Comparison of ENCODE assay signal across 8 mouse cellular contexts in genomic region chr5:136802732-136803131, GRCm38 (mm10).
DNase-seq lines count a peak whose midpoint lies in the region; ATAC-seq and TF ChIP-seq lines count a peak whose summit lies in the region.

No protein-coding gene starts in this region.

- H3K36me3 ChIP-seq in lung, embryonic 14.5 days (ENCODE audit: insufficient read depth), result no peaks in the 10 kb centered on the region
- no peaks in the 10 kb centered on the region for H3K36me3 ChIP-seq in forebrain, embryonic 12.5 days (replicated peaks)
- no peaks in the 10 kb centered on the region for H3K36me3 ChIP-seq in intestine, embryonic 16.5 days (ENCODE audit: control insufficient read depth, insufficient read depth, low read length)
- no peaks in the 10 kb centered on the region for H3K36me3 ChIP-seq in midbrain, embryonic 14.5 days (ENCODE audit: control insufficient read depth, insufficient read depth, low read length)

- peak overlapping the region; percentile 50 for H3K4me2 ChIP-seq in lung, embryonic 14.5 days
- peak overlapping the region; percentile 39 for H3K4me2 ChIP-seq in forebrain, embryonic 12.5 days
- H3K4me2 ChIP-seq in intestine, embryonic 16.5 days (ENCODE audit: low read depth, low read length), result peak overlapping the region; percentile 42
- peak overlapping the region; percentile 40 for H3K4me2 ChIP-seq in midbrain, embryonic 14.5 days (ENCODE audit: low read length)

- H3K27me3 ChIP-seq in lung, embryonic 14.5 days (ENCODE audit: insufficient read depth, low read length), result no peaks in the 10 kb centered on the region
- no peaks in the 10 kb centered on the region for H3K27me3 ChIP-seq in forebrain, embryonic 12.5 days
- H3K27me3 ChIP-seq in intestine, embryonic 16.5 days (replicated peaks; ENCODE audit: control insufficient read depth, insufficient read depth, low read length), result no peaks in the 10 kb centered on the region
- H3K27me3 ChIP-seq in midbrain, embryonic 14.5 days (ENCODE audit: control insufficient read depth, insufficient read depth, low read length), result no peaks in the 10 kb centered on the region

- 0 out of 2 replicates have a peak overlapping the region, but pooled peaks have one; percentile 10 for H3K9ac ChIP-seq in lung, embryonic 14.5 days
- peak overlapping the region; percentile 21; the same call in 1 of the 2 replicates for H3K9ac ChIP-seq in forebrain, embryonic 12.5 days
- H3K9ac ChIP-seq in intestine, embryonic 16.5 days (ENCODE audit: low read depth, low read length), result peak overlapping the region; percentile 26
- 0 out of 2 replicates have a peak overlapping the region, but pooled peaks have one; percentile 12 for H3K9ac ChIP-seq in midbrain, embryonic 14.5 days (replicated peaks; ENCODE audit: low read length)

- peak overlapping the region; percentile 6; the same call in 1 of the 2 replicates for H3K27ac ChIP-seq in lung, embryonic 14.5 days (ENCODE audit: low read depth)
- H3K27ac ChIP-seq in forebrain, embryonic 12.5 days, result peak overlapping the region; percentile 46; the same call in 1 of the 2 replicates
- H3K27ac ChIP-seq in intestine, embryonic 16.5 days (ENCODE audit: low read length), result no peak overlapping the region
- H3K27ac ChIP-seq in midbrain, embryonic 14.5 days (replicated peaks; ENCODE audit: low read depth, low read length), result no peak overlapping the region

- no peak for TF ChIP-seq CTCF in lung, embryonic 14.5 days (IDR thresholded peaks at IDR 0.05; ENCODE audit: low read depth)

- 0 out of 2 replicates have a peak, but pooled peaks have one; percentile 6 for ATAC-seq in lung, embryonic 14.5 days (ENCODE audit: insufficient read depth)
- no peak for ATAC-seq in forebrain, embryonic 12.5 days (ENCODE audit: low FRiP score)
- ATAC-seq in intestine, embryonic 16.5 days, result peak; percentile 37
- no peak for ATAC-seq in midbrain, embryonic 14.5 days (ENCODE audit: low FRiP score, low TSS enrichment)
- no peak for ATAC-seq in inflammation-experienced regulatory T-cells, adult 6 months

- H3K4me3 ChIP-seq in lung, embryonic 14.5 days (ENCODE audit: low read depth, low read length), result no peak overlapping the region
- 0 out of 2 replicates have a peak overlapping the region, but pooled peaks have one; percentile 7 for H3K4me3 ChIP-seq in forebrain, embryonic 12.5 days (replicated peaks)
- H3K4me3 ChIP-seq in intestine, embryonic 16.5 days (ENCODE audit: low read length), result peak overlapping the region; percentile 15; the same call in 1 of the 2 replicates
- H3K4me3 ChIP-seq in midbrain, embryonic 14.5 days (replicated peaks; ENCODE audit: low read depth, low read length), result no peak overlapping the region

- H3K4me1 ChIP-seq in lung, embryonic 14.5 days (ENCODE audit: insufficient read depth), result peaks cover 25% of the 10 kb centered on the region; the same call in 1 of the 2 replicates
- H3K4me1 ChIP-seq in forebrain, embryonic 12.5 days, result peaks cover 20% of the 10 kb centered on the region
- peaks cover 20% of the 10 kb centered on the region for H3K4me1 ChIP-seq in intestine, embryonic 16.5 days (ENCODE audit: control insufficient read depth, insufficient read depth, low read length)
- H3K4me1 ChIP-seq in midbrain, embryonic 14.5 days (ENCODE audit: control insufficient read depth, insufficient read depth, low read length), result 0 out of 2 replicates have a peak, but pooled peaks cover 7% of the 10 kb centered on the region

- WGBS in lung, embryonic 14.5 days, result 9% methylated on average over 17 of the region's 17 CpGs
- WGBS in forebrain, embryonic 12.5 days, result 6% methylated on average over 17 of the region's 17 CpGs
- WGBS in intestine, embryonic 16.5 days, result 11% methylated on average over 17 of the region's 17 CpGs
- WGBS in midbrain, embryonic 14.5 days, result 7% methylated on average over 17 of the region's 17 CpGs

- H3K9me3 ChIP-seq in lung, embryonic 14.5 days (ENCODE audit: low read depth, low read length), result no peaks in the 10 kb centered on the region
- H3K9me3 ChIP-seq in forebrain, embryonic 12.5 days, result no peaks in the 10 kb centered on the region
- H3K9me3 ChIP-seq in intestine, embryonic 16.5 days (ENCODE audit: control insufficient read depth, low read length), result no peaks in the 10 kb centered on the region
- no peaks in the 10 kb centered on the region for H3K9me3 ChIP-seq in midbrain, embryonic 14.5 days (ENCODE audit: control insufficient read depth, low read length)

- peak; percentile 68 for DNase-seq in lung, embryonic 14.5 days
- DNase-seq in lung, adult 18-20 months, result no peak
- DNase-seq in midbrain, embryonic 14.5 days, result peak; percentile 62
- no peak for DNase-seq in spleen, adult 12 weeks (ENCODE audit: low spot score)
- DNase-seq in right cerebral cortex, adult 2 months (ENCODE audit: low spot score in 2 of 2), result no peak

Comparison
In these comparisons a context has a peak if more than half of its experiments do, and no peak if none do; other contexts are left out.
1. DNase-seq: peak in lung, embryonic 14.5 days (single experiment) and midbrain, embryonic 14.5 days (single experiment); none in lung, adult 18-20 months (0 of 2), spleen, adult 12 weeks (single experiment) and right cerebral cortex, adult 2 months (0 of 2).
2. ATAC-seq: peak in lung, embryonic 14.5 days (single experiment) and intestine, embryonic 16.5 days (single experiment); none in forebrain, embryonic 12.5 days (single experiment), midbrain, embryonic 14.5 days (single experiment) and inflammation-experienced regulatory T-cells, adult 6 months (single experiment).
3. H3K27ac ChIP-seq: peak in lung, embryonic 14.5 days (single experiment) and forebrain, embryonic 12.5 days (single experiment); none in intestine, embryonic 16.5 days (single experiment) and midbrain, embryonic 14.5 days (single experiment).
4. H3K4me3 ChIP-seq: peak in forebrain, embryonic 12.5 days (single experiment) and intestine, embryonic 16.5 days (single experiment); none in lung, embryonic 14.5 days (single experiment) and midbrain, embryonic 14.5 days (single experiment).
5. Peak in every context shown above with its lines, with median percentiles within 50 percentile points of each other: H3K4me2 ChIP-seq and H3K9ac ChIP-seq.